Mouse (Mus musculus) neural tube, embryonic 12.5 days (tissue): Measurements from ENCODE around the gene Parp3. TPM values are rescaled to one million over a fixed set of nuclear protein-coding genes. Genes with fewer than 3 reads are reported as not detected.

Source experiments
- ATAC-seq: fragments of 200-750 bp; cut with Nextera tagmentation; 2 replicates; pipeline ENCODE4 v1.8.0; 2017; ENCODE audit warnings: low read depth, mild to moderate bottlenecking, moderate TSS enrichment, moderate library complexity; ENCODE audit not compliant: low FRiP score
- H3K27ac ChIP-seq: fragments of 300-500 bp; sonication (generic); 2 replicates; pipeline ENCODE4 v1.5.1; 2016
- H3K27me3 ChIP-seq: fragments of 300-500 bp; sonication (generic); replicated peaks from 2 replicates; pipeline ENCODE4 v1.6.1; 2016; ENCODE audit warnings: mild to moderate bottlenecking
- H3K36me3 ChIP-seq: fragments of 300-500 bp; sonication (generic); 2 replicates; pipeline ENCODE4 v1.6.1; 2016; ENCODE audit warnings: mild to moderate bottlenecking
- H3K4me1 ChIP-seq: fragments of 300-500 bp; sonication (generic); 2 replicates; pipeline ENCODE4 v1.6.1; 2016
- H3K4me2 ChIP-seq: fragments of 300-500 bp; sonication (generic); replicated peaks from 2 replicates; pipeline ENCODE4 v1.6.1; 2016; ENCODE audit warnings: mild to moderate bottlenecking
- H3K4me3 ChIP-seq: fragments of 300-500 bp; sonication (generic); 2 replicates; pipeline ENCODE4 v1.5.1; 2016
- H3K9ac ChIP-seq: fragments of 300-500 bp; sonication (generic); 2 replicates; pipeline ENCODE4 v1.6.1; 2016; ENCODE audit warnings: mild to moderate bottlenecking
- H3K9me3 ChIP-seq: fragments of 300-500 bp; sonication (generic); 2 replicates; pipeline ENCODE4 v1.6.1; 2016; ENCODE audit warnings: mild to moderate bottlenecking
- WGBS: fragments of 180-500 bp; shearing (Covaris S2); methylation state at CpG from one replicate; pipeline ENCODE4 v1.1.7; 2016; 5-methylcytosine and 5-hydroxymethylcytosine counted together
- polyA plus RNA-seq: library from polyadenylated mRNA; unstranded; fragments of >200 nt; fragmentation: Nextera tagmentation; extraction: Ambion mirVana; gene quantifications from 2 replicates; pipeline ENCODE4 v1.2.1, GENCODE M21; 2016

The Parp3 gene
- polyA plus RNA-seq, 1 experiment from 2014 or later = 2.2 TPM

- no peaks in the 10 kb centered on the region for H3K9me3 ChIP-seq
- peak; percentile 11 for ATAC-seq
- H3K36me3 ChIP-seq = peaks cover 2% of the 10 kb centered on the region
- H3K4me2 ChIP-seq = peak overlapping the region; percentile 92
- no peaks in the 10 kb centered on the region for H3K27me3 ChIP-seq
- peak overlapping the region; percentile 93 for H3K9ac ChIP-seq
- WGBS = under 1% methylated on average over 19 of the region's 20 CpGs
- peak overlapping the region; percentile 95 for H3K27ac ChIP-seq
- peak overlapping the region; percentile 67 for H3K4me3 ChIP-seq
- peaks cover 73% of the 10 kb centered on the region for H3K4me1 ChIP-seq
Measured at GRCm38 (mm10) chr9:106454071-106454761, 22.5 kb downstream of the Parp3 start.

GRCm38 (mm10) chr9:106453271-106454070, 23.3 kb downstream of the Parp3 start, which contains the start of gene Pcbp4:
Pcbp4 (plus strand) TSS chr9:106453291.
- WGBS = 0% methylated on average over 58 of the region's 74 CpGs
- H3K4me2 ChIP-seq = peak within 1 kb of the TSS; percentile 92
- no peaks in the 10 kb centered on the region for H3K27me3 ChIP-seq
- H3K9ac ChIP-seq = peak within 1 kb of the TSS; percentile 93
- H3K36me3 ChIP-seq = no peaks in the 10 kb centered on the region; the same call in 1 of the 2 replicates
- H3K4me1 ChIP-seq = peaks cover 71% of the 10 kb centered on the region
- peak within 1 kb of the TSS; percentile 95 for H3K27ac ChIP-seq
- H3K4me3 ChIP-seq = peak within 1 kb of the TSS; percentile 67
- H3K9me3 ChIP-seq = no peaks in the 10 kb centered on the region
- peak; percentile 69 for ATAC-seq

GRCm38 (mm10) chr9:106452821-106453220, 23.9 kb downstream of the Parp3 start:
- peak overlapping the region; percentile 93 for H3K9ac ChIP-seq
- ATAC-seq = peak; percentile 11
- H3K36me3 ChIP-seq = no peaks in the 10 kb centered on the region; the same call in 1 of the 2 replicates
- WGBS = 0% methylated on average over 7 of the region's 7 CpGs
- H3K9me3 ChIP-seq = no peaks in the 10 kb centered on the region
- H3K4me1 ChIP-seq = peaks cover 71% of the 10 kb centered on the region
- H3K27ac ChIP-seq = peak overlapping the region; percentile 95
- H3K4me3 ChIP-seq = peak overlapping the region; percentile 67
- H3K4me2 ChIP-seq = peak overlapping the region; percentile 92
- no peaks in the 10 kb centered on the region for H3K27me3 ChIP-seq

GRCm38 (mm10) chr9:106452351-106452750, 24.4 kb downstream of the Parp3 start:
- Histone ChIP-seq H3K27ac (peak overlapping the region; percentile 95; the same call in 1 of the 2 replicates), H3K4me3 (peak overlapping the region; percentile 67; the same call in 1 of the 2 replicates), H3K27me3 (no peaks in the 10 kb centered on the region), H3K4me2 (peak overlapping the region; percentile 92), H3K36me3 (no peaks in the 10 kb centered on the region), H3K4me1 (peaks cover 71% of the 10 kb centered on the region), H3K9ac (peak overlapping the region; percentile 93), H3K9me3 (no peaks in the 10 kb centered on the region)
- WGBS = 15% methylated on average over 6 of the region's 6 CpGs
- no peak for ATAC-seq

GRCm38 (mm10) chr9:106451899-106452298, 24.9 kb downstream of the Parp3 start:
- Histone ChIP-seq H3K4me2 (peak overlapping the region; percentile 92), H3K27ac (no peak overlapping the region), H3K36me3 (no peaks in the 10 kb centered on the region), H3K9ac (0 out of 2 replicates have a peak overlapping the region, but pooled peaks have one; percentile 93), H3K9me3 (no peaks in the 10 kb centered on the region), H3K4me1 (peaks cover 70% of the 10 kb centered on the region), H3K4me3 (no peak overlapping the region), H3K27me3 (no peaks in the 10 kb centered on the region)
- ATAC-seq = no peak
- WGBS = 61% methylated on average over 2 of the region's 2 CpGs

- H3K36me3 ChIP-seq = no peaks in the 10 kb centered on the region
- no peaks in the 10 kb centered on the region for H3K27me3 ChIP-seq
- H3K9me3 ChIP-seq = no peaks in the 10 kb centered on the region
- H3K27ac ChIP-seq = no peak overlapping the region
- WGBS = 72% methylated on average over 11 of the region's 11 CpGs
- H3K4me2 ChIP-seq = peak overlapping the region; percentile 22; the same call in 1 of the 2 replicates
- no peak for ATAC-seq
- H3K9ac ChIP-seq = no peak overlapping the region
- peaks cover 66% of the 10 kb centered on the region for H3K4me1 ChIP-seq
- no peak overlapping the region for H3K4me3 ChIP-seq
Measured at GRCm38 (mm10) chr9:106451298-106451697, 25.5 kb downstream of the Parp3 start.

- Histone ChIP-seq H3K27ac (no peak overlapping the region), H3K9ac (no peak overlapping the region), H3K27me3 (no peaks in the 10 kb centered on the region), H3K9me3 (no peaks in the 10 kb centered on the region), H3K36me3 (no peaks in the 10 kb centered on the region), H3K4me3 (no peak overlapping the region), H3K4me2 (peak overlapping the region; percentile 22), H3K4me1 (peaks cover 59% of the 10 kb centered on the region)
- 15% methylated on average over 9 of the region's 9 CpGs for WGBS
- no peak for ATAC-seq
Measured at GRCm38 (mm10) chr9:106450661-106451060, 26.1 kb downstream of the Parp3 start.

- H3K27ac ChIP-seq = no peak overlapping the region
Measured at GRCm38 (mm10) chr9:106449947-106450346, 26.8 kb downstream of the Parp3 start.

GRCm38 (mm10) chr9:106448498-106449031, 28.2 kb downstream of the Parp3 start:
- Histone ChIP-seq H3K9ac (peak overlapping the region; percentile 38; the same call in 1 of the 2 replicates), H3K27ac (no peak overlapping the region), H3K4me2 (peak overlapping the region; percentile 79), H3K4me3 (peak overlapping the region; percentile 33), H3K4me1 (peaks cover 50% of the 10 kb centered on the region), H3K27me3 (no peaks in the 10 kb centered on the region), H3K36me3 (no peaks in the 10 kb centered on the region), H3K9me3 (no peaks in the 10 kb centered on the region)
- 0 out of 2 replicates have a peak, but pooled peaks have one; percentile 28 for ATAC-seq
- WGBS = 1% methylated on average over 23 of the region's 23 CpGs

More at GRCm38 (mm10) chr9:106449947-106450346, 26.8 kb downstream of the Parp3 start:
- H3K4me1 ChIP-seq = peaks cover 52% of the 10 kb centered on the region
- H3K27me3 ChIP-seq = no peaks in the 10 kb centered on the region
- H3K4me3 ChIP-seq = no peak overlapping the region
- H3K4me2 ChIP-seq = no peak overlapping the region
- ATAC-seq = no peak
- H3K9ac ChIP-seq = no peak overlapping the region
- H3K9me3 ChIP-seq = no peaks in the 10 kb centered on the region
- WGBS = 91% methylated on average over 8 of the region's 8 CpGs
- no peaks in the 10 kb centered on the region for H3K36me3 ChIP-seq

GRCm38 (mm10) chr9:106447951-106448350, 28.8 kb downstream of the Parp3 start:
- Histone ChIP-seq H3K36me3 (no peaks in the 10 kb centered on the region), H3K27me3 (no peaks in the 10 kb centered on the region), H3K4me2 (peak overlapping the region; percentile 79), H3K9me3 (no peaks in the 10 kb centered on the region), H3K4me3 (no peak overlapping the region; the same call in 1 of the 2 replicates), H3K4me1 (peaks cover 45% of the 10 kb centered on the region), H3K27ac (no peak overlapping the region), H3K9ac (no peak overlapping the region)
- 41% methylated on average over 9 of the region's 9 CpGs for WGBS
- ATAC-seq = peak; percentile 22; the same call in 1 of the 2 replicates

GRCm38 (mm10) chr9:106447348-106447747, 29.4 kb downstream of the Parp3 start, which contains the start of the genes Abhd14b and Abhd14a:
Abhd14b (plus strand) TSS chr9:106447459.
Abhd14a (minus strand) TSS chr9:106447678.
- under 1% methylated on average over 24 of the region's 24 CpGs for WGBS
- H3K9ac ChIP-seq = peak within 1 kb of the TSS; percentile 60
- no peaks in the 10 kb centered on the region for H3K9me3 ChIP-seq
- ATAC-seq = peak; percentile 79
- peak within 1 kb of the TSS; percentile 79 for H3K4me2 ChIP-seq
- H3K36me3 ChIP-seq = no peaks in the 10 kb centered on the region
- H3K27me3 ChIP-seq = no peaks in the 10 kb centered on the region
- peaks cover 39% of the 10 kb centered on the region for H3K4me1 ChIP-seq
- no peak within 1 kb of the TSS for H3K27ac ChIP-seq
- H3K4me3 ChIP-seq = peak within 1 kb of the TSS; percentile 47

- Histone ChIP-seq H3K36me3 (no peaks in the 10 kb centered on the region), H3K4me2 (no peak overlapping the region), H3K27ac (no peak overlapping the region), H3K27me3 (no peaks in the 10 kb centered on the region), H3K4me1 (peaks cover 21% of the 10 kb centered on the region), H3K4me3 (no peak overlapping the region), H3K9ac (no peak overlapping the region), H3K9me3 (no peaks in the 10 kb centered on the region)
- no peak for ATAC-seq
- WGBS = 77% methylated on average over 4 of the region's 4 CpGs
Measured at GRCm38 (mm10) chr9:106444836-106445235, 31.9 kb downstream of the Parp3 start.
